Mouse (Mus musculus): ENCODE data around the gene Tnfsf11.

Gene Tnfsf11

DNA sequence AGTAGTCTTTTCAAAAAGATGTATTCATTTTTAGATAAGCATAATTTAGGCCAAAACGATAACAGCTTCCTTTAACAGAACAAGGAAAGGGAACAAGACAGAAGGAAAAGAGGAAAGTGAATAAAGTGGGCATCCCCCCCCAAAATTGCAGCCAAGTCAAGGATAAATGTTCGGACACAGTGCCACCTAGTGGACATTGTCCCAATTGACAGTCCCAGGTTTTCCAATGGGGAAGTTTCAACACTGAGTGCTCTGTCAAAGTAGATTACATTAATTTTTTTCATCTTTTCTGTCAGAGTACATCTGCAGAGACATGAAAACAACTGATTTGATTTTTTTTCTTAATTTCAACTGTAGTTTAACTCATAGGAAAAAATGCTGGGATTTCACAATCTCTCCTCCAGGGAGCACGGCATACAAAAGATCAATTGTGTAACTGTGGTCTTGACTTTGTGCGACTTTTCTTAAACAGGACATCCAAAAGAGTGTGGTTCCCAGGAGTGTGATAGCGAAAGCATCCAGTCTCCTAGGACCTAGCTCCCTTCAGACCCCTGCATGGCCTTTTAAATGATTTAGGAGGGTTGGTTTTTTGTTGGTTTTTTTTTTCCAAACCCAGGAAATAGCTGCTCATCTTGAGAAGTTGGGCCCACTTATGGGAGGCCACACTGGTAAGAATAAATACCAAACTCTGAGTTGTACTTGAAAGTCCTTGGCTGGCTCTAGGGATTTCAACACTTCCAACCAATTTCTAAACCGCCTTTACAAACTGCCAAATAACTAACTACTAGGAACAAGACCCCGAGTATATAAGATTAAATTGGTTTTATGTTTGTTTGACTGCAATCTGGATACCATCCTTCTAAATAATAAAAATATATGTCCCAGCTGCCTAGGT, 19.7 kb downstream of the Tnfsf11 start:
- peak; percentile 50 for DNase-seq

DNA sequence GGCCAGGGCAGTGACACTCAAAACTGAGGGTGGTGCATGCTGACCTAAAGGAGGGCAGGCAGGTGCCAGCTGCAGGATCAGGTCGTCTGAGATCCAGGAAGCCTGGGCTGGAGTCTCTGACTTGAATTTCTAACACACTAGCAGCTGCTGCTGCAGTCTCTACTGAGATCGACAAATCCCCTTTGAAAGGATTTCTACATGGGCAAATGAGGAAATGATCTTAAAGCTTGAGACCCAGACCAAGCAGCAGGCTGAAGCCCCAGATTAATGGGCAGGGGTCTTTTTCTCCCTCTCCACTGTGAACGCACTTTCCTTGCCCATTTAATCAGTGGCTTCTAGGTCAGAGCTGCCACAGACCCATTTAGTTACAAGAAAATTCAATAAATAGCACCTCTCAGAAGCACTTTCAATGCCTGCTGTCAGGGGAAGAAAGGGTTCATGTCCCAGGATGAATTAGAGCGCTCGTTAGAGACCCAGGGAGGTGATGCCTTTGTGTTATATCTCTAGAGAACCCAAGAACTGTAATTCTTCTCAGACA, 21.8 kb downstream of the Tnfsf11 start:
- DNase-seq: no peak

DNA sequence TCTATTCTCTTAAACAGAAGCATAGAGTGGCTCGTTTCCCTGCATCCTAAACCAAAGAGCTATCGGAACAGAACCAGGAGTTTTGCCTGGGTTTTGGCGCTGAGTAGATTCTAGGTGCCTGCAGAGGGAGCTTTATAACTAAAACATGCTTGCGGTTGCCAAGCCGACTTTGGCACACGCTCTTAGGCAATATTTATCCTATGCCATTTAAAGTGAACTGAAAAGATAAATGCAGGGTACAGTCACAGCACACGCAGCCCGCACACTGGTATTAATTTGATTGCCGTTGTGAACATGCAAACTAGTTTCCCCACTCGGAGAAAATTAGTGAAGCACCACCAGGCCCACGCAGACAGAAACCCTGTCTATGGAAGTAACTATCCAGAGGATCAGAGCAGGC, 25.4 kb downstream of the Tnfsf11 start:
- no peak for DNase-seq

- DNase-seq: no peak
These were observed 31.4 kb downstream of the Tnfsf11 start for GRCm38 (mm10) chr14:78276395-78276930.

DNA sequence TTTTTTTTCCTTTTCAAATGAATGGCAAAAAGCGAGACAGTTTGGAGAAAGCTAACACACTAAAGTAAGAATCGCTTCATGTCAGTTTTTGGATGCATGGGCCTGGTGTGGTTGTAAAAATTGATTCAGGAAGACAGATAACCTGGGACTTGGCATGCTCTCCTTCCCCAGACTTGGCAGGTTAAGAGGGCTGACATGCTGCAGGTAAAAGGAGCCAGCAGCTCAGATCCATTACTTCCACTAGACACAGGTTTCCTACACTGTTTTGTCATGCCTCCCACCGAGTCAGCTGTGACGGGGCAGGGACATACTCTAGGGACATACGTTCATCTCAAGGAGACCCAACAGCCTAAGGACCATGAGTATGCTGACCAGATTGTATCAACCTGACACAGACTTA, 33.0 kb downstream of the Tnfsf11 start:
- DNase-seq: no peak

GRCm38 (mm10) chr14:78274146-78274545, 33.7 kb downstream of the Tnfsf11 start:
- no peak for DNase-seq

DNA sequence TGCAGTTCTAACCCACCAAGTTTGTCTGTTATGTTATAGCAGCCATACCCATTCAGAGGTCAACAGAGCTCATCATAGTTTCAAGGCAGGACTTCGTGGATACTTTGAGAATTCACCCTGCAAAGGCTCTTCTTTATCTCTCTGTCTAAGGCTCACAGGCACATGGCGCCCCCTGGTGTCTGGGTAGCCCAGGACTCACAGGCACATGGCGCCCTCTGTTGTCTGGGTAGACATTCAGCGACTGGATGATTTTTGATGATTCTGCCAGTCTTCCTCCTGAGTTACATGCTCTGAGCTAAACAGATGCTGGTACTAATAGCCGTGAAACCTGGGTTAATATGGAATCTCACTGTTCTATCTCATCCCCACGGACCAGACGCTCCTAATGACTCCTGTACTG, 34.3 kb downstream of the Tnfsf11 start:
- DNase-seq: peak; percentile 78

- no peak for DNase-seq
These were observed 43.0 kb downstream of the Tnfsf11 start for GRCm38 (mm10) chr14:78264876-78265275.

DNA sequence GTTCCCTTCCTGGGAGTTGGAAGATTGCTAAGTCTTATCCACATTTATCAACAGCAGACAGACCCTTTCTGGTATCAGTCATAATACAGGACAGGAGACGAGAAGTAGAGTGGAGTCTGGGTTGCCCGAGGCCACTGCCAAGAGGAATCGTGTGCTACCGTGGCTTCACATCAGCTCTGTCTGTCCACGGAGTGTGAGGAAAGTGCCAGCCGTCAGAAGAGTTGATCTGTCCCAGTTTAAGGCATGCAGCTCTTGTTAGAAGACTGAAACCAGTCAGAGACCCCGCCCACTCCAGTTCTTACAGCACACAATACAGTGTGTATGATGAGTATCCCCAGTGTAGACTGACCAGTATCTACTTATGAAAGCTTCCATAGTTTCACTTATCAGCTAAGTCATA, 45.2 kb downstream of the Tnfsf11 start:
- no peak for DNase-seq

DNA sequence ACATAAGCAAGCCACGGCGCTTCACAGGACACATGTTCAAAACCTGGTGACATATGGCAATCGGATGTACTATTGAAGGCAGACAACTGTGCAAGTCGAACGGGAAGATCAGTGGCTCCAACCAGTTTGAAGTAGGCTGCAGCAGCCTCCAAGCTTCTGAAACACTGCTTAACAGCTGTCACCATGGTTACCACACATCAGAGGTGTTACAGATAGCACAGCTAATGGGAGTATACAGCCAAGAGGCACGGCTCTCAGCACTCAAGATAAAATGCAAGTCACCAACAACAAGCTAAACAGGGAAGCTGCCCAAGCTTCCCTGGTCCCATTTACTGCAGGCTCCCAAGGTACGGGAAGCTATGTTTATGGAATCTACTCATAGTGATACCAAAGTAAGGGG, 46.6 kb downstream of the Tnfsf11 start:
- DNase-seq: no peak

DNA sequence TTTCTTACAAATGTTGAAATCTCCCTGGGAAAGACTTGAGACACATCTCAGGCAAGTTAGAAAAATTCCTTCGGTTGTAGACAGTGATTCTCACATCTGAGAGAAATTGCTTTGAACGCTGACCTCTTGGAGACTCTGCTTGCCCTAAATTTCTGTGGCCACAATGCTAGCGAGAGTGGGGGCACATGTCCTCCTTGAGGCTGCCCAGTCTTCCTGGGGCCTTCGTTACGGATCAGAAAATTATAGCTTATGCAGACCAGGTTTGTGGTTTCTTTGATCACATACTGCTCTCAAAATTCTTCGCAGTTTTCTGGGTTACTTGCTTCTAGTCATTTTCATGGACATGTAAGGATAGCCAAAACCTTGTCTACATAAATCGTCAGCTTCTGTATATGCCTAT, 53.8 kb downstream of the Tnfsf11 start:
- DNase-seq: no peak

GRCm38 (mm10) chr14:78246601-78247000, 61.2 kb downstream of the Tnfsf11 start:
- DNase-seq: no peak

DNA sequence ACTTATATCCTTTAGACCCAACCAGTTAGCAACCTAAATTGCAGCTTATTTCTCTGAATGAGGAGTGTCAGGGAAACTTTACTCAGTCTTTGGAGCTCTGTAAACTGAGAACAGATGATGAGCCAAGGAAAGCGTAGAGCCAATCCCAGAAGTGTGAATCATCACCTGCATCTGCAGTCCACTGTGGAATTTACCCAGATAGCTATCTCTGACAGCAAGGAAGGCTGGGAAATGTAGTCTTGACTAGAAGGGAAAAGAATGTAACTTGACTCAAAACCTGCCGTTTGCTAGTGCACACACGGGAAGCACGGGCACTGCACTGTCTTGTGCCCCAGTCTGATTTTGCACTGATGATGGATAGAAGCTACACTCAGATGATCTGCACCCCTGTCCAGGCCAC, 63.0 kb downstream of the Tnfsf11 start:
- no peak for DNase-seq

DNA sequence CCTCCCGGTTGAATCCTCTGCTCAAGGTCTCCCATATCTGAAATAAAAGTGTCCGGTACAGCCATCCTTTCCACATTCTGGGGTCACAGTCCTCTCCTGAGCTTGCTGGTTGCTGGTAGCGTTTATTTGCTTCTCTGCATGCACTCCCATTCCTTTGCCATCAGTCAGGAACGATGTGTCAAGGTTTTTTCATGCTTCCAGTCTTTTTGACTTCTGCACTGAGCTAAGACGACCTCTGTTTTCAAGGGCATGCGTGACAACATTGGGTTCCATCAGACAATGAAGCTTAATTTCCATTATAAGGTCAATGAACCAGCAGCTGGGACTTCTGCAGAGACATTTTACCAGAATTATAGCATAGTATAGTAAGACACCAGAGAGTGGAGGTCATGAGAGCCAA, 68.5 kb downstream of the Tnfsf11 start:
- no peak for DNase-seq

GRCm38 (mm10) chr14:78237238-78237637, 70.6 kb downstream of the Tnfsf11 start:
- DNase-seq: no peak

DNA sequence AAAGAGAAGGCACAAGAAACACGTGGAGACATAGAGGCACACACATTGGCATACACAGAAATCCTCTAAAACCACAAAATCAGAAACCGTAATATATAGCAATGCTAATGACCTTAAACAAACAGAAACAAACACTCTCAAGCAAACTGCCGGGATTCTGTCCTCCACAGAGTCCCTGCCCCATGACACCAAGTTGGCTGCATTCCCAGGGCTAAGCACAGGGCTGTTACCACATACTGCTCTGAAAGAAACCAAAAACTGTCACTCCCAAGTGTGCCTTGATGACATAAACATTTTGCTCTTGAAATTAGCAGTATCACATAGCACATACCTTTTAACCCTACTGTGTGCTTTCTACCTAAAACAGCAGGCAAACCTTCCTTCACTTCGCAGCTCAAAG, 71.7 kb downstream of the Tnfsf11 start:
- DNase-seq: no peak

DNA sequence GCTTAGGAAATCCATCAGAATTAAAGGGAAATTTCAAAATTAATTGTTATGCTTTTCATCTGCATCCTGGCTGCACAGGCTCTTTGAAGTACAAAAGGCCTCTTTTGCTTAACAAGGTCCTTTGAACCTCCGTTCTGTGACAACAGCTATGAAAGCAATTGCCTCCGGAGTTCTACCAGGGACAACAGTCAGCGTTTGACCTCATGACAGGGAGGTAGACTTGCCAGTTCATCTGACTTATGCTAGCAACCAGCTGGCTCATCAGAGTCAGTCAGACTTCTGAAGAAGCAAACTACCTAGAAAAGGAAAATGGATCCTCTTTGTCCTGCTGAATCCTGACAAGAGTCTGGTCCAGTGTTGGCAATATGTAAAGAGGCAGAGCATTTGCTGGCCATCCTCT, 72.5 kb downstream of the Tnfsf11 start:
- no peak for DNase-seq

- no peak for DNase-seq
These were observed 78.8 kb downstream of the Tnfsf11 start for GRCm38 (mm10) chr14:78229012-78229411.

All from thymus, postnatal 25 days (tissue).